20 mouse cellular contexts compared by ENCODE assay signal in genomic region chr7:45141914-45142313, GRCm38 (mm10). TPM values are rescaled to one million over a fixed set of nuclear protein-coding genes. Genes with fewer than 3 reads are reported as not detected.
"Had no signal": no experiment of that assay in that cellular context is flagged by ENCODE, and none has a peak within 500 bp of the region (broad histone marks: within the 10 kb centered on the region; RNA-seq: fewer than 3 reads in every experiment).

No protein-coding gene starts in this region.

- H3K9ac ChIP-seq: lung, embryonic 14.5 days; midbrain, embryonic 12.5 days; neural tube, embryonic 13.5 days; neural tube, embryonic 15.5 days had no signal

- H3K4me3 ChIP-seq: midbrain, embryonic 10.5 days; midbrain, embryonic 12.5 days; myocyte; neural tube, embryonic 13.5 days; neural tube, embryonic 15.5 days had no signal

- H3K9me3 ChIP-seq: midbrain, embryonic 10.5 days; midbrain, embryonic 12.5 days; neural tube, embryonic 13.5 days; neural tube, embryonic 15.5 days had no signal

- DNase-seq: lung, adult 18-20 months; lung, embryonic 14.5 days; lung, postnatal 10 days; lung, postnatal 4 days; midbrain, embryonic 14.5 days; retina, postnatal 1 day; right cerebral cortex, adult 18-20 months; right cerebral cortex, postnatal 25 days; right cerebral cortex, postnatal 4 days; spleen, adult 18-20 months had no signal

- H3K27ac ChIP-seq: midbrain, embryonic 10.5 days; midbrain, embryonic 12.5 days; neural tube, embryonic 13.5 days; neural tube, embryonic 15.5 days had no signal

- H3K4me1 ChIP-seq: midbrain, embryonic 10.5 days; midbrain, embryonic 12.5 days; neural tube, embryonic 13.5 days; neural tube, embryonic 15.5 days had no signal

- ATAC-seq: midbrain, embryonic 16.5 days had no signal

- H3K4me2 ChIP-seq: lung, embryonic 14.5 days; midbrain, embryonic 12.5 days; neural tube, embryonic 13.5 days; neural tube, embryonic 15.5 days had no signal

RNA-seq across cellular contexts. Expression of gene Gm45713, which starts 5.9 kb away (rescaled TPM):
- total RNA-seq: megakaryocyte, adult 5-6 weeks; megakaryocyte-erythroid progenitor cell, adult 5-6 weeks had no signal
- polyA plus RNA-seq: liver, embryonic 16.5 days; midbrain, embryonic 16.5 days; stomach, embryonic 16.5 days had no signal
